In genomic region chr4:130668541-130668940, GRCm38 (mm10) we compare ENCODE assay signal across 10 mouse cellular contexts. TPM values are rescaled to one million over a fixed set of nuclear protein-coding genes. Genes with fewer than 3 reads are reported as not detected.
DNase-seq lines count a peak whose midpoint lies in the region; ATAC-seq and TF ChIP-seq lines count a peak whose summit lies in the region.
"Had no signal": no experiment of that assay in that cellular context is flagged by ENCODE, and none has a peak within 500 bp of the region (broad histone marks: within the 10 kb centered on the region; RNA-seq: fewer than 3 reads in every experiment).

No protein-coding gene starts in this region.

- peak overlapping the region; percentile 23 for H3K4me2 ChIP-seq in heart, embryonic 14.5 days (ENCODE audit: low read length)
- no peak overlapping the region for H3K4me2 ChIP-seq in midbrain, embryonic 11.5 days
- peak overlapping the region; percentile 42 for H3K4me2 ChIP-seq in liver, embryonic 13.5 days

- DNase-seq in heart, postnatal 4 days, result no peak
- peak; percentile 80 for DNase-seq in midbrain, embryonic 11.5 days (ENCODE audit: low spot score, missing footprints)
- DNase-seq in midbrain, embryonic 10.5 days (ENCODE audit: low spot score), result no peak
- peak; percentile 26 for DNase-seq in liver, embryonic 13.5 days
- DNase-seq in ovary, postnatal 10 days (ENCODE audit: low spot score), result no peak
- DNase-seq: right cerebral cortex, postnatal 25 days had no signal

- peaks cover 2 to 44% of the 10 kb centered on the region in 2 experiments; a peak in 3 of 4 replicates for H3K4me1 ChIP-seq in heart, embryonic 14.5 days (ENCODE audit: control insufficient read depth in 2 of 2, insufficient read depth in 2 of 2, low read length in 2 of 2)
- H3K4me1 ChIP-seq in midbrain, embryonic 11.5 days (ENCODE audit: control insufficient read depth, insufficient read depth, low read length), result peaks cover 11% of the 10 kb centered on the region
- H3K4me1 ChIP-seq in midbrain, embryonic 10.5 days, result peaks cover 34% of the 10 kb centered on the region
- H3K4me1 ChIP-seq in liver, embryonic 13.5 days (replicated peaks), result peaks cover 67% of the 10 kb centered on the region
- H3K4me1 ChIP-seq in small intestine, adult 2 months (ENCODE audit: control insufficient read depth, insufficient read depth, insufficient read length, low read length), result peaks cover 14% of the 10 kb centered on the region; the same call in 1 of the 2 replicates

- no peak overlapping the region for H3K27ac ChIP-seq in heart, embryonic 14.5 days (replicated peaks in 1 of 2; ENCODE audit: control insufficient read depth in 1 of 2, insufficient read depth in 1 of 2, low read depth in 2 of 2, low read length in 2 of 2)
- no peak overlapping the region for H3K27ac ChIP-seq in midbrain, embryonic 11.5 days (ENCODE audit: low read depth, low read length)
- H3K27ac ChIP-seq in midbrain, embryonic 10.5 days (replicated peaks), result no peak overlapping the region
- H3K27ac ChIP-seq in liver, embryonic 13.5 days, result peak overlapping the region; percentile 56
- H3K27ac ChIP-seq in small intestine, adult 2 months (ENCODE audit: insufficient read depth, low read depth, low read length), result 0 out of 2 replicates have a peak overlapping the region, but pooled peaks have one; percentile 4

- no peak overlapping the region for H3K4me3 ChIP-seq in heart, embryonic 14.5 days (ENCODE audit: control insufficient read depth in 1 of 2, insufficient read depth in 1 of 2, low read depth in 1 of 2, low read length in 2 of 2)
- no peak overlapping the region for H3K4me3 ChIP-seq in midbrain, embryonic 11.5 days (ENCODE audit: low read depth, low read length)
- H3K4me3 ChIP-seq in midbrain, embryonic 10.5 days, result no peak overlapping the region; the same call in 1 of the 2 replicates
- H3K4me3 ChIP-seq in liver, embryonic 13.5 days (replicated peaks), result no peak overlapping the region; the same call in 1 of the 2 replicates
- no peak overlapping the region for H3K4me3 ChIP-seq in small intestine, adult 2 months (ENCODE audit: low read depth, low read length)

- no peak for ATAC-seq in heart, embryonic 14.5 days (ENCODE audit: insufficient number of reproducible peaks, insufficient read depth, low FRiP score, low read depth)
- no peak for ATAC-seq in midbrain, embryonic 11.5 days (ENCODE audit: low FRiP score)
- no peak for ATAC-seq in liver, embryonic 13.5 days (ENCODE audit: low read depth)
- ATAC-seq in inflammation-experienced regulatory T-cells, adult 6 months, result no peak
- ATAC-seq: forebrain, embryonic 14.5 days had no signal

- TF ChIP-seq POLR2A in small intestine, adult 2 months (IDR thresholded peaks at IDR 0.05; ENCODE audit: low read depth, low read length), result no peak

- no peak for TF ChIP-seq CTCF in small intestine, adult 2 months (IDR thresholded peaks at IDR 0.05; ENCODE audit: extremely low read depth, insufficient read length, insufficient replicate concordance, low read depth, low read length)

- no peaks in the 10 kb centered on the region for H3K9me3 ChIP-seq in heart, embryonic 14.5 days (ENCODE audit: control insufficient read depth, low read length)
- no peaks in the 10 kb centered on the region for H3K9me3 ChIP-seq in midbrain, embryonic 11.5 days (ENCODE audit: control insufficient read depth, low read length)
- no peaks in the 10 kb centered on the region for H3K9me3 ChIP-seq in midbrain, embryonic 10.5 days (replicated peaks)
- H3K9me3 ChIP-seq in liver, embryonic 13.5 days (replicated peaks), result no peaks in the 10 kb centered on the region

- no peak overlapping the region; the same call in 1 of the 2 replicates for H3K9ac ChIP-seq in heart, embryonic 14.5 days (ENCODE audit: low read length)
- H3K9ac ChIP-seq in midbrain, embryonic 11.5 days (ENCODE audit: low read length), result no peak overlapping the region
- H3K9ac ChIP-seq in liver, embryonic 13.5 days, result peak overlapping the region; percentile 34; the same call in 1 of the 2 replicates

- WGBS in heart, embryonic 14.5 days, result 16% methylated on average over 2 of the region's 2 CpGs
- WGBS in midbrain, embryonic 11.5 days, result 78% methylated on average over 2 of the region's 2 CpGs
- 83% methylated on average over 2 of the region's 2 CpGs for WGBS in midbrain, embryonic 10.5 days
- WGBS in liver, embryonic 13.5 days (ENCODE audit: insufficient replicate concordance), result 3% methylated on average over 2 of the region's 2 CpGs
- 14% methylated on average over 2 of the region's 2 CpGs for WGBS in small intestine, adult 2 months

- H3K36me3 ChIP-seq in heart, embryonic 14.5 days (ENCODE audit: control insufficient read depth, insufficient read depth, low read length), result peaks cover 37% of the 10 kb centered on the region
- H3K36me3 ChIP-seq in midbrain, embryonic 11.5 days (ENCODE audit: control insufficient read depth, insufficient read depth, low read length), result peaks cover 25% of the 10 kb centered on the region
- H3K36me3 ChIP-seq in midbrain, embryonic 10.5 days, result peaks cover 72% of the 10 kb centered on the region
- H3K36me3 ChIP-seq in liver, embryonic 13.5 days, result peaks cover 50% of the 10 kb centered on the region
- peaks cover 25% of the 10 kb centered on the region for H3K36me3 ChIP-seq in small intestine, adult 2 months (ENCODE audit: control insufficient read depth, insufficient read depth, low read length)

- no peaks in the 10 kb centered on the region for H3K27me3 ChIP-seq in heart, embryonic 14.5 days (ENCODE audit: control insufficient read depth, insufficient read depth, low read length)
- H3K27me3 ChIP-seq in midbrain, embryonic 11.5 days (ENCODE audit: control insufficient read depth, insufficient read depth, low read length), result no peaks in the 10 kb centered on the region
- no peaks in the 10 kb centered on the region for H3K27me3 ChIP-seq in midbrain, embryonic 10.5 days (ENCODE audit: low read depth, poor library complexity, severe bottlenecking)
- H3K27me3 ChIP-seq in liver, embryonic 13.5 days, result no peaks in the 10 kb centered on the region
- no peaks in the 10 kb centered on the region for H3K27me3 ChIP-seq in small intestine, adult 2 months (ENCODE audit: control insufficient read depth, insufficient read depth, low read length)

RNA-seq across cellular contexts. Expression of gene Pum1, which starts 5.4 kb away (rescaled TPM):
- polyA plus RNA-seq in heart, embryonic 14.5 days (2014; fragmentation: Nextera tagmentation; extraction: Ambion mirVana), result 57.7 and 59.3 TPM in 2 replicates
- 10 to 100 TPM; 64.1 to 67.2 TPM for total RNA-seq in heart, postnatal 4 days (2021)
- polyA plus RNA-seq in midbrain, embryonic 11.5 days (2014; fragmentation: Nextera tagmentation; extraction: Ambion mirVana), result 103 and 107 TPM in 2 replicates
- polyA plus RNA-seq in midbrain, embryonic 10.5 days (2016; fragmentation: Nextera tagmentation; extraction: Ambion mirVana), result 117 and 126 TPM in 2 replicates
- polyA plus RNA-seq in liver, embryonic 13.5 days (2015; fragmentation: Nextera tagmentation; extraction: Ambion mirVana), result 29.7 and 36.1 TPM in 2 replicates
- polyA plus RNA-seq in small intestine, adult 2 months (2012; rRNA removed), result 25.6 and 48.4 TPM in 2 replicates
- polyA plus RNA-seq in inflammation-experienced regulatory T-cells, adult 6 months (2017; shearing (Covaris generic)), result 10 to 100 TPM; 56.7 to 91.1 (median 70.0) TPM

Comparison
In these comparisons a context has a peak if more than half of its experiments do, and no peak if none do; other contexts are left out.
1. DNase-seq: peak in midbrain, embryonic 11.5 days (single experiment) and liver, embryonic 13.5 days (single experiment); none in heart, postnatal 4 days (single experiment), midbrain, embryonic 10.5 days (single experiment) and ovary, postnatal 10 days (single experiment).
2. H3K27ac ChIP-seq: peak in liver, embryonic 13.5 days (single experiment) and small intestine, adult 2 months (single experiment); none in heart, embryonic 14.5 days (0 of 2), midbrain, embryonic 11.5 days (single experiment) and midbrain, embryonic 10.5 days (single experiment).